Mouse (Mus musculus): ENCODE data around the gene Ugt1a8.

GRCm38 (mm10) chr1:88264237-88264868, 176.7 kb downstream of the Ugt1a8 start:
- TF ChIP-seq HCFC1 (IDR thresholded peaks at IDR 0.05; ENCODE audit: low read depth, low read length) (no peak), CTCF (IDR thresholded peaks at IDR 0.05 in 2 of 3, conservative IDR thresholded peaks at IDR 0.05 in 1 of 3; ENCODE audit: control insufficient read depth in 1 of 3, insufficient read depth in 1 of 3, low read depth in 2 of 3, low read length in 3 of 3, poor library complexity in 1 of 3, severe bottlenecking in 1 of 3) (no peak), POLR2A (IDR thresholded peaks at IDR 0.05; ENCODE audit: control insufficient read depth in 1 of 2, insufficient read depth in 1 of 2, low read depth in 1 of 2, low read length in 2 of 2, poor library complexity in 1 of 2) (no peak), GATA1 (IDR thresholded peaks at IDR 0.05; ENCODE audit: low read depth, low read length) (no peak), TAL1 (IDR thresholded peaks at IDR 0.05; ENCODE audit: low read length) (no peak), EP300 (IDR thresholded peaks at IDR 0.05; ENCODE audit: low read depth in 1 of 2, low read length in 2 of 2) (no peak), USF2 (IDR thresholded peaks at IDR 0.05; ENCODE audit: borderline replicate concordance in 1 of 2, insufficient read depth in 1 of 2, low read depth in 1 of 2, low read length in 2 of 2) (no peak), SIN3A (IDR thresholded peaks at IDR 0.05; ENCODE audit: low read length) (no peak)

All from MEL (cell line).